8 mouse cellular contexts compared by ENCODE assay signal in genomic region chr10:39162666-39163484, GRCm38 (mm10). TPM values are rescaled to one million over a fixed set of nuclear protein-coding genes. Genes with fewer than 3 reads are reported as not detected.
DNase-seq lines count a peak whose midpoint lies in the region; ATAC-seq and TF ChIP-seq lines count a peak whose summit lies in the region.
"Had no signal": no experiment of that assay in that cellular context is flagged by ENCODE, and none has a peak within 500 bp of the region (broad histone marks: within the 10 kb centered on the region; RNA-seq: fewer than 3 reads in every experiment).

No protein-coding gene starts in this region.

- 17% methylated on average over 18 of the region's 18 CpGs for WGBS in liver, adult 2 months
- 24% methylated on average over 18 of the region's 18 CpGs for WGBS in embryonic facial prominence, embryonic 15.5 days
- WGBS in heart, embryonic 10.5 days = 62% methylated on average over 18 of the region's 18 CpGs

- peaks cover 17% of the 10 kb centered on the region for H3K4me1 ChIP-seq in liver, adult 2 months (ENCODE audit: control insufficient read depth, insufficient read depth, low read length)
- peaks cover 22% of the 10 kb centered on the region for H3K4me1 ChIP-seq in embryonic facial prominence, embryonic 15.5 days
- peaks cover 6% of the 10 kb centered on the region; the same call in 1 of the 2 replicates for H3K4me1 ChIP-seq in heart, embryonic 10.5 days

- no peaks in the 10 kb centered on the region for H3K79me2 ChIP-seq in liver, adult 2 months (ENCODE audit: control insufficient read depth, insufficient read depth, low read length)

- peak overlapping the region; percentile 34 for H3K4me2 ChIP-seq in embryonic facial prominence, embryonic 15.5 days (replicated peaks)

- ATAC-seq in embryonic facial prominence, embryonic 15.5 days (ENCODE audit: insufficient number of reproducible peaks, low FRiP score, low TSS enrichment, low read depth) = 0 out of 2 replicates have a peak, but pooled peaks have one; percentile 40

- H3K9ac ChIP-seq in liver, adult 2 months (ENCODE audit: low read depth, low read length) = no peak overlapping the region
- no peak overlapping the region for H3K9ac ChIP-seq in embryonic facial prominence, embryonic 15.5 days

- H3K4me3 ChIP-seq in liver, adult 2 months (ENCODE audit: insufficient read depth, low read depth, low read length) = peak overlapping the region; percentile 17; the same call in 1 of the 2 replicates
- H3K4me3 ChIP-seq in embryonic facial prominence, embryonic 15.5 days (replicated peaks) = no peak overlapping the region
- no peak overlapping the region for H3K4me3 ChIP-seq in heart, embryonic 10.5 days
- H3K4me3 ChIP-seq: megakaryocyte, embryonic 14.5 days had no signal

- no peak for TF ChIP-seq POLR2A in liver, adult 2 months (IDR thresholded peaks at IDR 0.05; ENCODE audit: extremely low read depth, insufficient read depth, low read length)

- TF ChIP-seq CTCF in liver, adult 2 months (IDR thresholded peaks at IDR 0.05; ENCODE audit: low read depth, low read length) = no peak

- H3K9me3 ChIP-seq in embryonic facial prominence, embryonic 15.5 days (replicated peaks) = no peaks in the 10 kb centered on the region
- H3K9me3 ChIP-seq in heart, embryonic 10.5 days = no peaks in the 10 kb centered on the region

- H3K27me3 ChIP-seq in liver, adult 2 months (ENCODE audit: control insufficient read depth, insufficient read depth, low read length) = no peaks in the 10 kb centered on the region
- H3K27me3 ChIP-seq in embryonic facial prominence, embryonic 15.5 days = no peaks in the 10 kb centered on the region
- 0 out of 2 replicates have a peak, but pooled peaks cover 5% of the 10 kb centered on the region for H3K27me3 ChIP-seq in heart, embryonic 10.5 days (ENCODE audit: insufficient read depth, poor library complexity, severe bottlenecking)

- DNase-seq in liver, adult 2 months (ENCODE audit: extremely low read depth, low read depth, low spot score) = peak; percentile 43
- DNase-seq in liver = no peak
- DNase-seq in kidney, postnatal 10 days = peak; percentile 52
- DNase-seq in mesoderm, embryonic 11.5 days (ENCODE audit: low read depth, low spot score) = peak; percentile 51
- no peak for DNase-seq in heart, embryonic 10.5 days (ENCODE audit: low spot score)
- DNase-seq in urinary bladder, adult 2 months (ENCODE audit: low spot score) = no peak

- H3K36me3 ChIP-seq in liver, adult 2 months (ENCODE audit: control insufficient read depth, insufficient read depth, low read length) = no peaks in the 10 kb centered on the region
- H3K36me3 ChIP-seq in embryonic facial prominence, embryonic 15.5 days = no peaks in the 10 kb centered on the region
- H3K36me3 ChIP-seq in heart, embryonic 10.5 days = no peaks in the 10 kb centered on the region

- H3K27ac ChIP-seq in liver, adult 2 months (replicated peaks; ENCODE audit: insufficient read depth, low read depth, low read length) = no peak overlapping the region
- H3K27ac ChIP-seq in embryonic facial prominence, embryonic 15.5 days (replicated peaks) = no peak overlapping the region
- no peak overlapping the region for H3K27ac ChIP-seq in heart, embryonic 10.5 days

RNA-seq across cellular contexts. Expression of gene Ccn6, which starts 0.7 kb away (rescaled TPM):
- total RNA-seq in liver, adult 2 months (2014; rRNA removed) = 0.09 and 0.54 TPM in 2 replicates
- polyA plus RNA-seq in liver, adult 2 months (2012; rRNA removed) = 0.06 and 0.42 TPM in 2 replicates
- 0.61 and 0.62 TPM in 2 replicates for polyA plus RNA-seq in embryonic facial prominence, embryonic 15.5 days (2015; fragmentation: Nextera tagmentation; extraction: Ambion mirVana)
- 0.20 and 0.36 TPM in 2 replicates for polyA plus RNA-seq in heart, embryonic 10.5 days (2016; fragmentation: Nextera tagmentation; extraction: Ambion mirVana)
- 0.25 and 0.26 TPM in 2 replicates for polyA plus RNA-seq in urinary bladder, adult 2 months (2012; rRNA removed)

RNA-seq across cellular contexts. Expression of gene Tube1, which starts 29.1 kb away (rescaled TPM):
- 1.1 and 1.8 TPM in 2 replicates for total RNA-seq in liver, adult 2 months (2014; rRNA removed)
- polyA plus RNA-seq in liver, adult 2 months (2012; rRNA removed) = 0.72 and 0.75 TPM in 2 replicates
- 14.3 and 15.6 TPM in 2 replicates for polyA plus RNA-seq in embryonic facial prominence, embryonic 15.5 days (2015; fragmentation: Nextera tagmentation; extraction: Ambion mirVana)
- polyA plus RNA-seq in heart, embryonic 10.5 days (2016; fragmentation: Nextera tagmentation; extraction: Ambion mirVana) = 14.4 and 17.2 TPM in 2 replicates
- 2.2 and 2.8 TPM in 2 replicates for polyA plus RNA-seq in urinary bladder, adult 2 months (2012; rRNA removed)

RNA-seq across cellular contexts. Expression of gene Fam229b, which starts 29.2 kb away (rescaled TPM):
- 0.87 and 1.1 TPM in 2 replicates for total RNA-seq in liver, adult 2 months (2014; rRNA removed)
- polyA plus RNA-seq in liver, adult 2 months (2012; rRNA removed) = 0.35 and 0.41 TPM in 2 replicates
- polyA plus RNA-seq in embryonic facial prominence, embryonic 15.5 days (2015; fragmentation: Nextera tagmentation; extraction: Ambion mirVana) = 14.4 and 15.3 TPM in 2 replicates
- 5.9 and 8.5 TPM in 2 replicates for polyA plus RNA-seq in heart, embryonic 10.5 days (2016; fragmentation: Nextera tagmentation; extraction: Ambion mirVana)
- 5.9 and 7.3 TPM in 2 replicates for polyA plus RNA-seq in urinary bladder, adult 2 months (2012; rRNA removed)

Comparison
In these comparisons a context has a peak if more than half of its experiments do, and no peak if none do; other contexts are left out.
1. DNase-seq: peak in liver, adult 2 months (single experiment), kidney, postnatal 10 days (single experiment) and mesoderm, embryonic 11.5 days (single experiment); none in liver (single experiment), heart, embryonic 10.5 days (single experiment) and urinary bladder, adult 2 months (single experiment).